Mouse (Mus musculus): ENCODE data around the gene Exosc3.
A peak's percentile ranks its signal among the peaks of the same experiment; 100 is the strongest.

The Exosc3 gene

DNA sequence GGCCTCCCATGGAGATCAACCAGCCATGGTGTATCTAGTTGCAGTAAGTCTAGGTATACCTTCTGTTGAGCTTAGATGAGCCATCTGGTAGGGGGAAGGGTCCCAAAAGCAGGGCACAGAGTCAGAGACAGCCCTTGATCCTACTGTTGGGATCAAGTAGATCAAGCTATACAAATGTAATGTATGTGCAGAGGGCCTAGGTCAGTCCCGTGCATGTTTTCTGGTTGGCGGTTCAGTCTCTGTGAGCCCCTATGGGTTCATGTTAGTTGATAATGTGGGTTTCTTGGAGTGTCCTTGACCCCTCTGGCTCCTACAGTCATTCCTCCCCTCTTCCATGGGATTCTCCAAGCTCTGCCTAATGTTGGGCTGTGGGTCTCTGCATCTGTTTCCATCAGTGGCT lies 31.5 kb downstream of the Exosc3 start:
- H3K36me3 ChIP-seq (ENCODE audit: control insufficient read depth, insufficient read depth, low read length, poor library complexity, severe bottlenecking), result peaks cover 6% of the 10 kb centered on the region
- no peaks in the 10 kb centered on the region for H3K27me3 ChIP-seq (ENCODE audit: control insufficient read depth, insufficient read depth, low read length, poor library complexity, severe bottlenecking)
- DNase-seq (ENCODE audit: low read depth, low spot score), result no peak

DNA sequence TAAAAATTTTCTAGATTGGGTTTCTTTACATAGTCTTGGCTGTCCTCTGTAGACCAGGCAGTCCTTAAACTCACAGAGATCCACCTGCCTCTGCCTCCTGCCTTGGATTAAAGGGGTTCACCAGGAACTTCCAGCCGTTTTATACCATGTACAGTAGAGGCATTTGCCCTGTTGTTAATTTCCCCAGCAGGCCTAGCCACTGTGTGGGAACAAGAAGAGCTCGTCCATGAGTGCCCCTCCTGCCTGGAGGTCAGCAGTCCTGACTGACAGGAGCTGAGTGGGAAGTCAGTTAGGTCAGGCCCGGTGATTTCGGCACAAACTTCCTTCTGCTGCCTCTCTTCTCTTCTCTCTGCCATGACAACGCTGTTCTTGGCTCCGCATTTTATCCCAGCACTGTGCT lies 33.9 kb downstream of the Exosc3 start:
- Histone ChIP-seq H3K36me3 (ENCODE audit: control insufficient read depth, insufficient read depth, low read length, poor library complexity, severe bottlenecking) (peaks cover 2% of the 10 kb centered on the region), H3K27me3 (ENCODE audit: control insufficient read depth, insufficient read depth, low read length, poor library complexity, severe bottlenecking) (no peaks in the 10 kb centered on the region)
- no peak for DNase-seq (ENCODE audit: low read depth, low spot score)

DNA sequence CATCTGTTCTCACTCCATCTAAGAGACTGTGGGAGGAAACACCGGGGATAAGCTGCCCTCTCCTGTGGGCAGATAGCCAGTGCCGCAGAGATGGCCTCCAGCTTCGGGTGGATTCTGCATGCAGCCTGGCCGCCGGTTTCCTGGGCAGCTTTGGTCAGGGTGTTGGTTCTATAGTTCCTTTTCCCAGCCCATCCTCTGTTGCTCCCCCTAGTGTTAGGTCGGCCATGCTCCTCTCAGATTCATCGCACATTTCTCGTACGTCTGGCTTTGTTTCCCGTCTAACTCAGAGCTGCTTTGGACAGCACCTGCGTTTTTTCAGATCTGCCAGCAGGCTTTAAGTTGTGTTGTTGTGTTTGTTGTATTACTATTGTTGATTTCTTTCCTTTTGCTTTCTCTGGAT lies 34.5 kb downstream of the Exosc3 start:
- Histone ChIP-seq H3K27me3 (ENCODE audit: control insufficient read depth, insufficient read depth, low read length, poor library complexity, severe bottlenecking) (no peaks in the 10 kb centered on the region), H3K36me3 (ENCODE audit: control insufficient read depth, insufficient read depth, low read length, poor library complexity, severe bottlenecking) (peaks cover 2% of the 10 kb centered on the region)
- DNase-seq (ENCODE audit: low read depth, low spot score), result peak; percentile 29

DNA sequence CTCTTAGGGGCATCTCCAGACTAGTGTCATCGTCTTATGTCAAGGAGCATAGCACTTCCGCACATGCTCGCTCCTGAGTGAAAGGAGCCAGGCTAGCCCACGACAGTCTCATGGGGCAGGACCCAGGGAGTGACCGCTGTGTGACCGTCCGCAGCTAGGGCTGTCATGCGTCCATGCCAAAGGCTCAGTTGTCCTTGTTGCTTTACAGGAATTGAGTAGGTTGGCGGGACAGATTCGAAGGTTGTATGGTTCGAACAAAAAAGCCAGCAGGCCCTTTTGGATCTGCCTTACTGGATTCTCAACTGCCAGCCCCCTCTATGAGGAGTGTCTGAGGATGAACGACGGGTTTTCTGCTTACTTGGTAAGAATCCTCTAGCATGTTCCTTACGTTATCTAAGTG lies 37.0 kb downstream of the Exosc3 start:
- peaks cover 2% of the 10 kb centered on the region for H3K36me3 ChIP-seq (ENCODE audit: control insufficient read depth, insufficient read depth, low read length, poor library complexity, severe bottlenecking)
- H3K27me3 ChIP-seq (ENCODE audit: control insufficient read depth, insufficient read depth, low read length, poor library complexity, severe bottlenecking), result no peaks in the 10 kb centered on the region
- DNase-seq (ENCODE audit: low read depth, low spot score), result no peak

DNA sequence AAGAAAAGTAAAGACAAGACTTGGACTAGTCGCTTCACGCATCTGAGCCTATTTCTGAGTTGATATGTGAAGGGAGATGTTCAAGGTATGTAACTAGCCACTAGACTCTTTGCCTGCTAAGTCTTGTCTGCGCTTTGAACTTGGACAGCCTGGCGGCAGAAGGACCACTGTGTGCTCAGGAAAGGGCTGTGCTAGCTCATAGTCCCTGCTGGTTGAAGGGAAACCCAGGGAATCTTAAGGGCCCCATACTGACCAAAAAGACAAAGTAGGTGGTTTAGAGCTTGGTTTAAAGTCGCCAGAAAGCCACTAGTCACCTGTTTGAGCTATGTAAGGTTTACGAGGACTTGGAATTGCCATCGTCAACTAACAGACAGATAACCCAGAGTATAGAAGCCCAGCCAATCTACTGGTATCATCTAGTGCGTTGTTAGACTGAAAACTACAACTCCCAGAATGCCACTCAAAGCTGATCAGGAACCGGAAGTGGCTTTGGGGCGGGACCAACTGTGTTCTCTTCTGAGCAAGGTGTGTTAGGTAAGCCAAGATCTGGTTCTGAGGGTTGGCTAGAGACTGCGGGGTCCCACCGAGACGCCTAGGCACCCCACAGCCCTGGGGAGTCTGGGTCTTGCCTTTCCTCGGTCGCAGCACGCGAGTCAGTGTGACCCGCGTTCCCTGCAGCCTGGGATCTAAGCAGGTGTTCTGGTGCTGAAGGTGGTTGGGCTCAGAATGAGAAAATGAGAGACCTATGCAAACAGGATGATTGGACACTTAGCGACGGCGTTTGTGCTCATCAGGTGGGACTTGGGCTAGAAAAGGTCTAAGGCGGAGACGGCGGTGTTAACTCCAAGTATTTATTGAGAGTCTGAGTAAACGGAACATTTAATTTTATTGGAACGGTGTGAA lies 45.6 kb downstream of the Exosc3 start, which contains the start of gene Trmt10b:
TSS of gene Trmt10b (plus strand) at position 466 of the 903 bp plus-strand sequence.
- no peaks in the 10 kb centered on the region for H3K36me3 ChIP-seq (ENCODE audit: control insufficient read depth, insufficient read depth, low read length, poor library complexity, severe bottlenecking)
- no peaks in the 10 kb centered on the region for H3K27me3 ChIP-seq (ENCODE audit: control insufficient read depth, insufficient read depth, low read length, poor library complexity, severe bottlenecking)
- DNase-seq (ENCODE audit: low read depth, low spot score), result peak; percentile 90

DNA sequence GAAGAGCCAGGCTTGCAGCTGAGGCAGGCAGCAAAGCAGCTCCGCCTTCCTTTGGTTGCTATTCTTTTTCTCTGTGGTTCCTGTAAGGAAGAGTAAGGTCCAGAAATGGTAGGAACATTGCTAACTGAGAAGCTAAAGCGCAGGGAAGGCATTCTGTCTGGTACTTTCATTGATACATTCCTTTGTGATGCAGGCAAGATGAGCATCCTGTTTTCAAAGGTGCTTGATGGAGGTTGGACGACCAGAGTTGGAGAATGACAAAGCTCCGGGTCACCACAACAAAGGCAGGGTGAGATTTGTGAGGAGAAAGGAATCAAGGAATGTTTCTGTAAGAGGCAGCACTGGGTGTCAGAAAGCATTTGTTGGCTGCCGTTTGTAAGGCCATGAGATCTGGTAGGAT lies 54.6 kb downstream of the Exosc3 start:
- H3K36me3 ChIP-seq (ENCODE audit: control insufficient read depth, insufficient read depth, low read length, poor library complexity, severe bottlenecking), result no peaks in the 10 kb centered on the region
- no peak for DNase-seq (ENCODE audit: low read depth, low spot score)
- H3K27me3 ChIP-seq (ENCODE audit: control insufficient read depth, insufficient read depth, low read length, poor library complexity, severe bottlenecking), result no peaks in the 10 kb centered on the region

DNA sequence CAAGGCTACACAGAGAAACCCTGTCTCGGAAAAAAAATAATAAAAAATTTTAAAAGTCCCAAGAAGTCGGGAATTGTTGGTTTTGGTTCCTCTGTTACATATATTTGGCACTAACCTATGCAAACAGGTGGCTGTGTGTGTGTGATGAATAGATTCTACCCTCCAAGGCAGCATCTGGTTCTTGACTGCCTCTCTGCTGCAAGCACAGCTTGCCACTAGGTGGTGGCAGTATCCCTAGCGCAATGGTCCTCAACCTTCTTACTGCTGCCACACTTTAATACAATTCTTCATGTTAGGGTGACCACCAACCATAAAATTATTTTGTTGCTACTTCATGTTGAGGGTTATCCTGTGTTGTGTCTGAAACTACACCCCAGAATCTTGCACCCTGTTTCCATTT lies 56.2 kb downstream of the Exosc3 start:
- H3K36me3 ChIP-seq (ENCODE audit: control insufficient read depth, insufficient read depth, low read length, poor library complexity, severe bottlenecking), result no peaks in the 10 kb centered on the region
- H3K27me3 ChIP-seq (ENCODE audit: control insufficient read depth, insufficient read depth, low read length, poor library complexity, severe bottlenecking), result no peaks in the 10 kb centered on the region
- peak; percentile 42 for DNase-seq (ENCODE audit: low read depth, low spot score)

DNA sequence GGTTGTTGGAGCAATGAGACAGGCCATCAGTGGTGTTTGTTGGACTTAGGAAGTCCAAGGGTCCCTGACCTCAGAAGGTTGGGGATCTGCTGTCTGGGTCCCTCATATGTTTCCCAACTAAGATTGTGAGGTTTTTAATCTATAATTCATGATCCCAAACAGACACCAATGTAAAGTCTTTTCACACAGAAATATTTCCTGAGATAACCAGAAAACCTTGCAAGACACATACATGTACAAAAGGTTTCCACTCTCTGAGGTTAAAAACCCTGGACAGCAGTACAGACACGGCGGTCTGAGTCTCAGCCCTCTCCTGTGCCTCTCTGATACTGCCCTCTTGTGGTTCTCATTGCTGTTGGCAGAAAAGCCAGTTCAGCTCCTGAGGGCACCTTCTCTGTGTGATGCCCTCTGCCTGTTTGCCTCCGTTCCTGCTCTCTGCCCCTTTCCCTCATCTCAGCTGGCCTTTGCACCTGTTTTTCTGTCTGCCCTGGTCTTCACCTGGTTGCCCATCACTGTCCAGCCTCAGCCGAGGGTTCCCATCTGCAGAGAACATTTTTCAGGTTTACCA lies 62.5 kb downstream of the Exosc3 start:
- no peaks in the 10 kb centered on the region for H3K27me3 ChIP-seq (ENCODE audit: control insufficient read depth, insufficient read depth, low read length, poor library complexity, severe bottlenecking)
- H3K36me3 ChIP-seq (ENCODE audit: control insufficient read depth, insufficient read depth, low read length, poor library complexity, severe bottlenecking), result no peaks in the 10 kb centered on the region
- peak; percentile 80 for DNase-seq (ENCODE audit: low read depth, low spot score)

DNA sequence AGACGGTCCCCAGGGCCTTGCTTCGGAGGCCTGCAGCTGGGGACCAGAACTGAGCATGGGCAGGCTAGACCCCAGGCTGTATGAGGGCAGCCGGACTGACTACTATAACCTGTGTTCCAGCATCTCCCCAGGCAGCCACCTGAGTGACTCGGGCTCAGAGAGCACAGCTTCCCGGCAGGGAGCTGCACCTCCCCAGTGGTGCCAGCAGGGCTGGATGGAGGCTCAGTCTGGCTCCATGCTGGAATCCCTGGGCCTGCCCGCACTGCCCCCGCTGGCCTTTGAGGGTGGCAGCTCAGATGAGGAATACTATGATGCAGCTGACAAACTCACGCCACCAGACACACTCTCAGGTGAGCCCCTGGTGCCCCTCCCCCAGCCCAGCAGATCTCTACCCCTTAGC lies 63.2 kb downstream of the Exosc3 start:
- Histone ChIP-seq H3K27me3 (ENCODE audit: control insufficient read depth, insufficient read depth, low read length, poor library complexity, severe bottlenecking) (no peaks in the 10 kb centered on the region), H3K36me3 (ENCODE audit: control insufficient read depth, insufficient read depth, low read length, poor library complexity, severe bottlenecking) (no peaks in the 10 kb centered on the region)
- no peak for DNase-seq (ENCODE audit: low read depth, low spot score)

DNA sequence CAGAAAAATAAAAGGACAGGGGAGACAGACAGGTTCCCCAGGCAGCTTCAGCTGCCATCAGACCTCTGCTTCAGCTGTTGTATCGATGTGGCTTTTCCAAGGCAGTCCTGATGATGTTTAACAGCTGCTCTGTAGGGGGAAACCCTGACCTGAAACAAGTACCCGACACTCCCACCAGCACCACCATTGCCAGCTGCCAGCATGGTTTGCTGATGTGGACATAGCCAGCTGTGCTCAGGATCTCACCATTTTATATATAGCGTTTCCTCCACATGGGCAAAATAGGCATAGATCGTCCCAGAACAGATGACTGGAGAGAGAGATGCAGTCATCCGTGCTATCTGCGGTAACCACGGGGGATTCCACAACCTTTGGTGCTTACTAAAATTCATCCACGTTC lies 66.8 kb downstream of the Exosc3 start:
- H3K27me3 ChIP-seq (ENCODE audit: control insufficient read depth, insufficient read depth, low read length, poor library complexity, severe bottlenecking), result no peaks in the 10 kb centered on the region
- no peaks in the 10 kb centered on the region for H3K36me3 ChIP-seq (ENCODE audit: control insufficient read depth, insufficient read depth, low read length, poor library complexity, severe bottlenecking)
- no peak for DNase-seq (ENCODE audit: low read depth, low spot score)

DNA sequence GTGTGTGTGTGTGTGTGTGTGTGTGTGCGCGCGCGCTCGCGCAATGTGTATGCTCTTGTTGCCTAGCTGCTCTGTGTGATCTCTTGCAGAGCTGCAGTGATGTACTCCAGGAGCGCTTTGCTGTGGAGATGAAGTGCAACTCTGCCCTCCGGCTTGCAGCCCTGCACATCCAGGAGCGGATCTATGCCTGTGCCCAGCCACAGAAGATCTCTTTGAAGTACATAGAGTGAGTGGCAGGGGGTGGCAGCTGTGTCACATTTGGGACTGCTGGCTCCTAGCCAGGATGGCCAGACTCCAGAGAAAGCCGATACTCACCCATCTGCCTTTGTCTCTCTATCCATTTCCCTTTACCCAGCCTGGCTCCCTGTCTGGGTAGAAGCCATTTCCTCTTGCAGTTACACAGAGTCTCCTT lies 71.5 kb downstream of the Exosc3 start:
- no peak for DNase-seq (ENCODE audit: low read depth, low spot score)
- H3K36me3 ChIP-seq (ENCODE audit: control insufficient read depth, insufficient read depth, low read length, poor library complexity, severe bottlenecking), result no peaks in the 10 kb centered on the region
- H3K27me3 ChIP-seq (ENCODE audit: control insufficient read depth, insufficient read depth, low read length, poor library complexity, severe bottlenecking), result no peaks in the 10 kb centered on the region

DNA sequence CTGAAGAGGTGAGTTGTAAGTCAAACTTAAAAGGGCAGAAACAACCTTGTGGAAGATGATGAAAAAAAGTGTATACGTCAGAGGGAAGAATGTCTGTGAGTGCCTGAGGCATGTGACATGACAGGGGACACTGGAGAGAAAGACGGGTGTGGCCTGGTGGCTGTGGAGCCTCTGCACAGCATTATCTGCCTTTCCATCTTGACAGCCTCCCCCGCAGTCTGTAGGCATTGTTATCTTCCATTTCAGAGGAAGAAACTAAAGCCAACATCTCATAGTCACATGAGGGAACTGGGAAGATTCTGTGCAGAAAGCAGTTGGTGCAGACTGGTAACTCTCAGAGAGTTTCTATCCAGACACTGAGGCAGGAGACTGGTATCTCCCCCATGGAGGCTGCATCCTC lies 74.6 kb downstream of the Exosc3 start:
- Histone ChIP-seq H3K27me3 (ENCODE audit: control insufficient read depth, insufficient read depth, low read length, poor library complexity, severe bottlenecking) (no peaks in the 10 kb centered on the region), H3K36me3 (ENCODE audit: control insufficient read depth, insufficient read depth, low read length, poor library complexity, severe bottlenecking) (no peaks in the 10 kb centered on the region)
- no peak for DNase-seq (ENCODE audit: low read depth, low spot score)
